Mouse (Mus musculus): Measurements from ENCODE around the gene Opn1mw.
"Not testable (repeated sequence)": the region's sequence is repeated elsewhere in the genome, so short reads cannot be mapped to it uniquely, and the experiment has no call there.

Opn1mw gene

DNA sequence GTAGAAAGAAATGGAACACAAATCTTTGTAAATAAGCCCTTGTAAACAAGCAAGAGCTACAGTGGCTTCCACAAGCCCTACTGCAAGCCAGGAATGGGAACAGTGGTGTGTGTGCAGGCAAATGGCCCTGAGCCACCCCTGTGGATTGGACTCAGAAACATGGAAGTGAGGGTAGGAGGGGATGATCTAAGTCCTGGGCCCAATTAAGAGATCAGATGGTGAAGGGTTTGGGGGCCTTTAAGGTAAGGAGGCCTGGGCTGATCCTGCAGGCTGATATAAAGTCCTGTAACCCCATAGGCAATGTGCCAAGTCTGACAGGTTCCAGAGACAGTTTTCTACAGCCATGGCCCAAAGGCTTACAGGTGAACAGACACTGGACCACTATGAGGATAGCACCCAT, at the start of gene Opn1mw:
Gene Opn1mw, plus strand, starts transcription at position 301 of the 400 bp plus-strand sequence.
- in situ Hi-C loops (cut with MboI, MseI) = no loop called here

DNA sequence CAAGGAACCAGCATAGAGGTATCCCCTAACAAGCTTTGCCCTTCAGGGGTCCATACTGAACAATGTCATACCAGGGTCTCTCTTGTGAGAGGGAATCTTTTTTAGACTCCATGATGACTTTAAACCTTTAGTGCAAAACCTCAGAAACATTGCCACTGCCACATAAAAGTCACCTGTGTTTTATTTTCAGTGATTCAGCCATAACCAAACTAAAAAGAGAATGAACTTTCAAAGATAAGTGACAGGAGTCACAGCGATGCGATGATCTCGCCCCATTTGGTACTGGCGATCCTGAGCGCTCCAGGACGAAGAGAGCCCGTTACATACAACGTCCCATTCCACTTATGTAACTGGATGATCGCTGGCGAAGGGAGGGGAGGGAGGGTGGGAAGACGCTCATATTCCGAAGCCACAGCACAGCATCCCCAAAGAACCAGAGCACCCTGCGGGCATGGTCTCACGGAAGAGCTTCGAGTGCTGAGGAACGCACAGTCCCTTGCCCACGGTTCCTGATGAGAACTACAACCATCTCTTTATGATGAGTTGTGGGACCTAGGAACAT, 42.9 kb upstream of the Opn1mw start:
- in situ Hi-C loops (cut with MboI, MseI) = no loop called here

DNA sequence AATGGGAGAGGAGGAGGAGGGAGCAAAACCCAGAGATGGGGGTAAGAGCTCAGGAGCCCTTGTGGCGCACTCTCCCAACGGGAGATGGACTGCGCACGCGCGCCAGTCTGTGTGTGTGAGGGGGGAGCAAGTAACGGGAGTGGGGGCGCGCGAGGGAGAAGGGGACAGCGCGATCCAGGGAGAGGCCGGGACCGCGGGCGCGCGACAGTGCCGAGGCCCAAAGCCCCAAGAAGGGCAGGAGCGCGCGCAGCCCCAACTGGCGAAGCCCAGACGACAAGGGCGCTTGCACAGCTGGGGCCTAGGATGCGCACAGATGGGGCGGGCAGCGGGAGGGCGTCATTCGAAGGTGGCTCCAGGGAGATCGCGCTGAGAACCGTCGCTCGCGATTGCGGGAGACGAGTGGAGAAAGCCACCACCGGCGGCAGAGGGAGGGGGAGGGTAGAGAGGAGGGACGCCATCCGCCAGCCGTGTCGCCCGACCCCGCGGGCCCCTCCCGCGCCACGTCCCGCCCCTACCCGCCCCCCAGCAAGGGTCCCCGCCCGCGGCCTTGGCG, 42.2 kb upstream of the Opn1mw start:
- in situ Hi-C loops (cut with MboI, MseI) = no loop called here

DNA sequence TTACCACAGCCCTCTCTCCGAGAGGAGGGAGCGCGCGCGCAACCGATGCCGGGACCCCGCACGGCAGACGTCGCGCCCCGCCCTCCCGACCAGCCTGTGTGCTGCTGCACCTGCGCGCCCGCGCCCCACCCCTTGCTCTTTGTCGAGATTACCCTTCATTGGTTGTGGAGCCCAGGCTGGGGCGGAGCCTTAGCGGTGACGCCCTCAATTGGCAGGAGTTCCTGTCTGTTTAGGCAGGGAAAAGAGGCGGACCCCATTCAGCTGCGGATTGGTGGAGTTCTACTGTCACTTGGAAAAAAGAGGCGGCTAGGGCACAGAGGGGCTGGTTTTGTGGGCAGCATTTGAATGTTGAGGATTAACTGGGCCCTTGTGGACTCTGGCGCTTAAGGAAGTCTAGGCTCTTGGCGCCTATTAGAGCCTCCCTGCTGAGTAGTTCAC, 41.6 kb upstream of the Opn1mw start:
- in situ Hi-C loops (cut with MboI, MseI) = no loop called here

DNA sequence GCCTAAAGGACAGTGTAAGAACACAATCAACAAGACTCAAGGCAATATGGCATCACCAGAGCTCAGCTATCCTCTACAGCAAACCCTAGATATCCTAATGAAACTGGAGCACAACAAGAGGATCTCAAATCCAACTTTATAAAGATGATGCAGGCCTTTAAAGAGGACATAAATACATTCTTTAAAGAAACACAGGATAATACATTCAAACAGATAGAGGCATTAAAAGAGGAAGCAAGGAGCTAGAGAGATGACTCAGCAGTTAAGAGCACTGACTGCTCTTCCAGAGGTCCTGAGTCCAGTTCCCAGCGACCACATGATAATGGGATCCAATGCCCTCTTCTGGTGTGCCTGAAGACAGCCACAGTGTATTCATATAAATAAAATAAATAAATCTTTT, 32.1 kb upstream of the Opn1mw start:
- in situ Hi-C loops (cut with MboI, MseI) = no loop called here

DNA sequence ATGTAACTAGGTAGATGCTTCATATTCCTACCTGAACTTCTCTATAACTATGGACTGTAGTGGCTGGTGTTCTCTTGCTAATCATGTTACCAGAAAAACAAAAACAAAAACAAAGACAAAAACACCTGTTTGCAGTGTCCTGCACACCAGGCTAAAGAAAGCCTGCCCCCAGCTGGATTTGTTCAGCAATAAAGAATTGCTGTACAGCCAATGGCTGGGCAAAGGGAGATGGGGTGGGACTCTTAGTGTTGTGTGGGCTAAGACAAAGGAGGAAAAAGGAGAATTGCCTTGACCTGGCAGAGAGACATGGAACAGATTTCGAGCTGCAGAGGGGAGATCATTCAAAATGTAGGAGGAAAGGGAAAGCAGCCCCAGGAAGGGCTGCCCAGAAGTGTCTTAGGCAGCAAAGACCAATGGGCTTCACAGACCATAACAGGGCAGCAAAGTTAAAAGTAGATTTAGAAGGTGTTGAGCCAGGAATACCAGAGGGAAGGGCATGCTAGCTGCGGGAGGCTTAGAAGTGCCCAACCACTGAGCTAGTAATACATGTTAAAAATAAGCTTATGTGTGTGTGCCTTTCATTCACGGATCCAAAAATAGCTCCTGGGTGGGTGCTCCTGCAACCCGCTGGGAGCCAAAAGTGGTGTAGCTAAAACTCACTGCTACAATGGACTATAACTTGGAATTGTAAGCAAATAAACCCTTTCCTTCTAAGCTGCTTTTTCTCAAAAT, 23.6 kb upstream of the Opn1mw start:
- in situ Hi-C loops (cut with MboI, MseI) = no loop called here

DNA sequence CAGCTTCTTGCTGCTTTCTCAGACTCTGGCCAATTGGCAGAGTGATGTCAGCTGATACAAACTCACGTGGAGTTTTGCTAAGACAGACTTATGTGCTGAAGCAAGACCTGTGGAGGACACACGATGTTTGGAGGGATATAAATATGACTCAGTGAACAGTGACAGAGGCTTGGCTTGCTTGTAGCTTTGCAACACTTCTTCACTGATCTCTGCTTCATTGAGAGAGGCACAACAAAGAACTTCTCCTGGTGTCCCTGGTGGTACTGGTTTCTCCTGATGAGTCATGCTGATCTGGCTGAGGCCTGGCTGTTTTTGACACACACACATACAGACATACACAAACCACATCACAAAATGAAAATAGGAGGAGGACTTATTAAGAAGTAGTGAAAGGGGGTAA, 21.3 kb upstream of the Opn1mw start:
- in situ Hi-C loops (cut with MboI, MseI) = no loop called here

DNA sequence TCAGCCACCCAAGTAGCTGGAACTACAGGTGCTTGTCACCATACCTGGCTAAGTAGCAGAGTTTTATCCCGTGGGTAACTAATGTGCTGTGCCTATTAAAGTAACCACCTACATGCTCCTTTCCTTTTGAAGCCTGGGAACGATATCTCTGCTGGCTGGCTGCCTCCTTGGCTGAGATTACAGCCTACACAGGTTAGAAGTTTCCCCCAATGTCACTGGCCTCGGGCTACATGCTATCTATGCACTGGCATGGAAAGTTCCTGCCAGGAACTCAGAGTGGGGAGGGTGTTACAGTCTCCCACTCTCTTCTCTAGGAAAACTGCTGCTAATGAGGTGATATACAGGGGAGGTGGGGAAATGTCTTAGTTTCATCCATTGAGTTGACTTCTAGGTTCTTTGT, 18.5 kb upstream of the Opn1mw start:
- in situ Hi-C loops (cut with MboI, MseI) = no loop called here

DNA sequence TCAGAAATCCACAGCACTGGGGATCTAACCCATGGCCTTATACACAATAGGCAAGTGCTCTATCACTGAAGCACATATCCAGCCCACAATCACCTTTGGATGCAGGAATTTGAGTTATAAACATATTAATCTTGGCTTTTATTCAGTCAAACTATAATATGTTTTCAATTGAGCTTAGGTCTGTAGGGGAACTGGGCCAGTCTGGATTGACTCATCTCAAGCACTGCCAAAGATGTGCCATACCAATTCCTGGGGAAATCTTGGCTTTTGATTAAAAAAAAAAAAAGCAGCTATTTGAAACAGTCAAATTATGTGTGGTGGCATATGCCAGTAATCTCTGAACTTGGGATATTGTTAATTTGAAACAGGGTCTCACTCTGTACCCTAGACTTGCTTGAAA, 13.2 kb upstream of the Opn1mw start:
- in situ Hi-C loops (cut with MboI, MseI) = no loop called here

DNA sequence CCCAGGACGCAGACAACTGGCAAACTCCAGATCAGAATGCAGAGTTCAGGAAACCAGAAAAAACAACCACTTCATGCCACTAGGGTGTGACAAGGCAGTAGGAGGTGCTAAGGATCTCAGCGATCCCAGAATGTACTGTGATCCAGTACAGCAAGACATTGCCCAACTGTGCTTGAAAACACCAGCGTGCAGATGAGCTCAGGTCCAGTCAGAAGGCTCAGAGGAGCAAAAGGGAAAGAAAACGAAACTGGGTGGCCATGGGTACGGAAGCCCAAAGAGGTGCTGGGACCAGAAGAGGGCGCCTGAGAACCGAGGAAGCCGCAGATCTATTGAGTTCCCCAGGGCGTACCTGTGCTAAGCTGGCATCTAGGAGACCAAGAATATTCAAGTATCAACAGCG, 11.8 kb upstream of the Opn1mw start:
- in situ Hi-C loops (cut with MboI, MseI) = no loop called here

DNA sequence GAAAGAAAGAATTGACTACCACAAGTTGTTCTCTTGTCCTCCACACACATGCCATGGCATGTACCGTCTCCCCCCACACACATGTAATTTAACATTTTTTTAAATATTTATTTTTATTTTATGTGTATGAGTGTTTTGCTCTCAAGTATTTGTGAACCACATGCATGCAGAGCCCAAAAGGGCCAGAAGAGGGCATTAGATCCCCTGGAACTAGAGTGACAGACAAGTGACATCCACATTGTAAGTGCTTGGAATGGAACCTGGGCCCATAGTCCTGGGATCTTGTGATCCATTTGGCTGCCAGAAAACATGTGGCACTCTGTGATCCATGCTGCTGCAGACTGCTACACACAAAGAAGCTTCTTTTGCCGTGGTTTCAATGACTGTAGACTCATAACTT, 2.3 kb upstream of the Opn1mw start:
- in situ Hi-C loops (cut with MboI, MseI) = loop anchor here (5.0 kb wide), 1 partner anchor 287 kb away; no protein-coding TSS in a partner anchor

DNA sequence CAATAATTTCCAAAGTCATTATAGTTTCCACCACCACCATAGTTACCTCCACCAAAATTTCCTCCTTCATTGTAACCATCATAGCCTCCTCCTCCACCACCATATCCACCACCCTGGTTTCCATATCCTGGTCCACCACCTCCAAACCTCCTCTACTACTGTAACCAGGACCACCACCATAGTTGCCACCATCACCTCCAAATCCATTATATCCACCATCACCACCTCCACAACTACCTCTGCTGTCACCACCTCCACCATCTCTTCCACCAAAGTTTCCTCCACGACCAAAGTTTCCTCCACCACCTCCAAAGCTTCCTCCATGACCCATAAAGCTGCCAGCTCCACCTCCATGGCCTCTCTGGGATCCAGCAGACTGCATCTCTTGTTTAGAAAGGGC, 8.0 kb downstream of the Opn1mw start, which contains the start of gene Mecp2:
Gene Mecp2, minus strand, starts transcription at position 101 of the 400 bp plus-strand sequence.
- in situ Hi-C loops (cut with MboI, MseI) = not testable (repeated sequence)

DNA sequence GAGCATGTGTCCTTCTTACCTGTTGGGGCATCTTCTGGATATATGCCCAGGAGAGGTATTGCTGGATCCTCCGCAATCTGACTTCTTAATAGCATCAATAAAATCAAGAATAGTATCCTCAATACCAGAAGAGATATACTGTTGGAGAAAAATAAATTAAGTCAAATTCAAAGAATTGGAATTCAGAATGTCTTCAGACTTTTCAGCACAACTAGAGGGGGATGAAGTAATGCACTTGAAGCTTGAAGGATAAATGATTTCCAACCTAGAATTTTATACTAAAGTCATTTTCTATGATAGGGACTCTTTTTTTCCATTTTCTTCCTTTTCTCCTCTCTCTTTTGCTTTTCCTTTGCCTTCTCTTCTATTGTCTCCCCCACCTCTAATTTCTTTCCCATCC, 40.5 kb downstream of the Opn1mw start, which contains the start of gene Tex28:
Gene Tex28, minus strand, starts transcription at position 101 of the 400 bp plus-strand sequence.
- in situ Hi-C loops (cut with MboI, MseI) = no loop called here

DNA sequence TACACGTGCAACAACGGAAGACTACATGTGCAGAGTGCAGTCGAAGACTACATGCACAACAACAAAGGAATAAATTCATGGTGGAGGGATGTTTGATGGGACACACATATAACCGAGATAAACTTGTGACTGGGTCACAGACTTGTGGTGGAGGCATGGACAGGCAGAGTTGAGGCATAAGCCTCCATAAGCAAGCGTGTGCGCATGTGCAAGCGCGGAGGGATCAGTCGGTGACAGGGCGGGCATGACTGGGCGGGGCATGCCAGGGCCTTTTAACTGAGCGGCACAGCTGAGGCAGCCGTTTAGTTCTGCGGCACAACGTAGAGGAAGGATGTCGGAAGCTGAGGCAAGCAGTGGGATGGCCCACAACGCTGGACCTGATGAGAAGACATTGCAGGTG, 49.7 kb downstream of the Opn1mw start, which contains the start of gene Tktl1:
Gene Tktl1, plus strand, starts transcription at position 301 of the 400 bp plus-strand sequence.
- in situ Hi-C loops (cut with MboI, MseI) = no loop called here
